ENCODE assay signal across 8 mouse cellular contexts in the genomic region with DNA sequence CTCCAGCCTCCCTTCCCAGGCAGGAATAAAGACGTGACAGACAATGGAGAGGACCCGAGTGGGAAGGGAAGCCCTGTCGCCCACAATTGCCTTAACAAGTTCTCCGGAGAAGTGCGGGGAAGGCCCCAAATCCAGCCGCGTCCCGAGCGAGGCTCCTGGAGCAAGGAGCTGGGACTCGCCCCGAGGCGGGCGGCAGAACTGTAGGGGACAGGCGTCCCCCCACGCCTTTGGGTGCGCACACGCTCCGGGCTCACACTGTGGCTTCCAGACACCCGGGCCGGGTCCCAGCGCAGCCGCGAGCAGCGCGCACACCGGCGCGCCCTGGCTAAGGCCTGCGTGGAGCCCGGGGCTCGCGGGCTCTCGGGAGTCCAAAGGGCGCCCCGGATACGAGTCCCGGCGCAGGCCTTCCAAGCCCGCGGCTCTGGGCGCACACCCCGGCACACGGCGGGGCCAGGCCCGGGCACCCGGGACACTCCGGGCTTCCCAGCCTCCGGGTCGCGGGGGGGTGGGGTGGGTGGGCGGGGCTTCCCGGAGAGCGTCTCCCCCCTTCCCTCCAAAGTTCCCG. TPM values are rescaled to one million over a fixed set of nuclear protein-coding genes. Genes with fewer than 3 reads are reported as not detected.
A peak's percentile ranks its signal among the peaks of the same experiment; 100 is the strongest.
DNase-seq lines count a peak whose midpoint lies in the region; ATAC-seq and TF ChIP-seq lines count a peak whose summit lies in the region.

No protein-coding gene starts in this region.

- no peak for TF ChIP-seq EP300 in liver, embryonic 14.5 days (IDR thresholded peaks at IDR 0.05; ENCODE audit: low read depth)

- no peaks in the 10 kb centered on the region for H3K36me3 ChIP-seq in testis, adult 2 months (ENCODE audit: control insufficient read depth, insufficient read depth, low read length)
- H3K36me3 ChIP-seq in forebrain, embryonic 10.5 days (replicated peaks), result no peaks in the 10 kb centered on the region
- no peaks in the 10 kb centered on the region for H3K36me3 ChIP-seq in hindbrain, embryonic 14.5 days (replicated peaks; ENCODE audit: control insufficient read depth, insufficient read depth)
- H3K36me3 ChIP-seq in liver, embryonic 14.5 days (replicated peaks; ENCODE audit: control insufficient read depth, insufficient read depth, low read depth), result no peaks in the 10 kb centered on the region

- H3K27me3 ChIP-seq in testis, adult 2 months (ENCODE audit: control insufficient read depth, insufficient read depth, low read length), result no peaks in the 10 kb centered on the region
- peaks cover 82% of the 10 kb centered on the region for H3K27me3 ChIP-seq in forebrain, embryonic 10.5 days (ENCODE audit: poor library complexity, severe bottlenecking)
- H3K27me3 ChIP-seq in hindbrain, embryonic 14.5 days (ENCODE audit: control insufficient read depth, insufficient read depth, low read length), result peaks cover 34% of the 10 kb centered on the region
- H3K27me3 ChIP-seq in liver, embryonic 14.5 days (ENCODE audit: control insufficient read depth, insufficient read depth, low read length), result peaks cover 17% of the 10 kb centered on the region

- no peak for TF ChIP-seq CTCF in testis, adult 2 months (IDR thresholded peaks at IDR 0.05; ENCODE audit: control insufficient read depth, insufficient read depth, insufficient replicate concordance, low read depth, low read length)
- no peak for TF ChIP-seq CTCF in liver, embryonic 14.5 days (IDR thresholded peaks at IDR 0.05; ENCODE audit: low read depth)

- DNase-seq in testis, postnatal 14 days (ENCODE audit: low spot score), result no peak
- DNase-seq in forebrain, embryonic 10.5 days (ENCODE audit: extremely low spot score, low spot score), result peak; percentile 63
- DNase-seq in hindbrain, embryonic 14.5 days (ENCODE audit: low spot score), result no peak
- no peak for DNase-seq in liver, embryonic 14.5 days (ENCODE audit: low read depth in 3 of 3, low spot score in 3 of 3)
- DNase-seq in testis, postnatal 10 days (ENCODE audit: low spot score), result peak; percentile 64
- no peak for DNase-seq in natural killer cell, adult 2 months (ENCODE audit: low spot score in 2 of 2)
- no peak for DNase-seq in ovary, postnatal 10 days (ENCODE audit: low spot score)

- no peak for TF ChIP-seq POLR2A in testis, adult 2 months (IDR thresholded peaks at IDR 0.05; ENCODE audit: control insufficient read depth, low read depth, low read length)

- peak; percentile 18; the same call in 1 of the 2 replicates for ATAC-seq in hindbrain, embryonic 14.5 days (ENCODE audit: low FRiP score)
- peak; percentile 43 for ATAC-seq in liver, embryonic 14.5 days (ENCODE audit: insufficient read depth)

- H3K4me2 ChIP-seq in hindbrain, embryonic 14.5 days (replicated peaks), result peak overlapping the region; percentile 91
- H3K4me2 ChIP-seq in liver, embryonic 14.5 days (ENCODE audit: low read depth), result peak overlapping the region; percentile 91

- peak overlapping the region; percentile 54 for H3K9ac ChIP-seq in hindbrain, embryonic 14.5 days
- peak overlapping the region; percentile 52 for H3K9ac ChIP-seq in liver, embryonic 14.5 days (replicated peaks)

- H3K4me1 ChIP-seq in testis, adult 2 months (ENCODE audit: control insufficient read depth, insufficient read depth, low read length), result peaks cover 15% of the 10 kb centered on the region
- H3K4me1 ChIP-seq in forebrain, embryonic 10.5 days, result peaks cover 67% of the 10 kb centered on the region
- H3K4me1 ChIP-seq in hindbrain, embryonic 14.5 days (replicated peaks; ENCODE audit: control insufficient read depth, insufficient read depth, low read length), result peaks cover 15% of the 10 kb centered on the region
- peaks cover 9 to 13% of the 10 kb centered on the region in 2 experiments for H3K4me1 ChIP-seq in liver, embryonic 14.5 days (replicated peaks; ENCODE audit: control insufficient read depth in 2 of 2, insufficient read depth in 2 of 2, low read length in 1 of 2)

- H3K27ac ChIP-seq in testis, adult 2 months (ENCODE audit: control insufficient read depth, insufficient read depth, low read depth, low read length), result no peak overlapping the region
- H3K27ac ChIP-seq in forebrain, embryonic 10.5 days, result peak overlapping the region; percentile 91
- H3K27ac ChIP-seq in hindbrain, embryonic 14.5 days, result 0 out of 2 replicates have a peak overlapping the region, but pooled peaks have one; percentile 43
- no peak overlapping the region for H3K27ac ChIP-seq in liver, embryonic 14.5 days

- no peaks in the 10 kb centered on the region for H3K9me3 ChIP-seq in forebrain, embryonic 10.5 days
- no peaks in the 10 kb centered on the region for H3K9me3 ChIP-seq in hindbrain, embryonic 14.5 days (ENCODE audit: control insufficient read depth, low read length)
- H3K9me3 ChIP-seq in liver, embryonic 14.5 days (ENCODE audit: control insufficient read depth, low read length), result no peaks in the 10 kb centered on the region

- under 1% methylated on average over 54 of the region's 54 CpGs for WGBS in forebrain, embryonic 10.5 days
- under 1% methylated on average over 44 of the region's 54 CpGs for WGBS in hindbrain, embryonic 14.5 days
- WGBS in liver, embryonic 14.5 days (ENCODE audit: insufficient replicate concordance), result 1% methylated on average over 47 of the region's 54 CpGs

- H3K4me3 ChIP-seq in testis, adult 2 months (ENCODE audit: control insufficient read depth, low read depth, low read length), result peak overlapping the region; percentile 75
- H3K4me3 ChIP-seq in forebrain, embryonic 10.5 days, result peak overlapping the region; percentile 85
- H3K4me3 ChIP-seq in hindbrain, embryonic 14.5 days (replicated peaks; ENCODE audit: low read length), result peak overlapping the region; percentile 54
- peak overlapping the region; percentile 44 to 72 for H3K4me3 ChIP-seq in liver, embryonic 14.5 days (ENCODE audit: insufficient read depth in 1 of 2, low read depth in 2 of 2, low read length in 2 of 2)

RNA-seq across cellular contexts. Expression of a gene that starts 0.6 kb away (rescaled TPM):
- 3.2 and 4.3 TPM in 2 replicates for polyA plus RNA-seq in testis, adult 2 months (2012; rRNA removed)
- 5.2 and 5.5 TPM in 2 replicates for polyA plus RNA-seq in forebrain, embryonic 10.5 days (2016; fragmentation: Nextera tagmentation; extraction: Ambion mirVana)
- 1.3 and 1.4 TPM in 2 replicates for polyA plus RNA-seq in hindbrain, embryonic 14.5 days (2014; fragmentation: Nextera tagmentation; extraction: Ambion mirVana)
- 2.0 and 2.2 TPM in 2 replicates for polyA plus RNA-seq in liver, embryonic 14.5 days (2012; rRNA removed)
- 0.52 and 0.63 TPM in 2 replicates for polyA plus RNA-seq in liver, embryonic 14.5 days (2014; fragmentation: Nextera tagmentation; extraction: Ambion mirVana)

RNA-seq across cellular contexts. Expression of a gene that starts 15.0 kb away (rescaled TPM):
- 0.12 and 0.36 TPM in 2 replicates for polyA plus RNA-seq in testis, adult 2 months (2012; rRNA removed)
- 3.5 and 3.8 TPM in 2 replicates for polyA plus RNA-seq in forebrain, embryonic 10.5 days (2016; fragmentation: Nextera tagmentation; extraction: Ambion mirVana)
- polyA plus RNA-seq in hindbrain, embryonic 14.5 days (2014; fragmentation: Nextera tagmentation; extraction: Ambion mirVana), result 1.2 and 1.7 TPM in 2 replicates
- polyA plus RNA-seq in liver, embryonic 14.5 days (2012; rRNA removed), result 0.12 and 0.26 TPM in 2 replicates
- 0.28 and 0.42 TPM in 2 replicates for polyA plus RNA-seq in liver, embryonic 14.5 days (2014; fragmentation: Nextera tagmentation; extraction: Ambion mirVana)

RNA-seq across cellular contexts. Expression of a gene that starts 21.7 kb away (rescaled TPM):
- 444 and 603 TPM in 2 replicates for polyA plus RNA-seq in testis, adult 2 months (2012; rRNA removed)
- polyA plus RNA-seq in forebrain, embryonic 10.5 days (2016; fragmentation: Nextera tagmentation; extraction: Ambion mirVana), result 511 and 540 TPM in 2 replicates
- 370 and 441 TPM in 2 replicates for polyA plus RNA-seq in hindbrain, embryonic 14.5 days (2014; fragmentation: Nextera tagmentation; extraction: Ambion mirVana)
- 1,169 and 1,992 TPM in 2 replicates for polyA plus RNA-seq in liver, embryonic 14.5 days (2012; rRNA removed)
- 506 and 510 TPM in 2 replicates for polyA plus RNA-seq in liver, embryonic 14.5 days (2014; fragmentation: Nextera tagmentation; extraction: Ambion mirVana)

RNA-seq across cellular contexts. Expression of a gene that starts 36.7 kb away (rescaled TPM):
- polyA plus RNA-seq in testis, adult 2 months (2012; rRNA removed), result 4.3 and 4.4 TPM in 2 replicates
- 31.6 and 32.5 TPM in 2 replicates for polyA plus RNA-seq in forebrain, embryonic 10.5 days (2016; fragmentation: Nextera tagmentation; extraction: Ambion mirVana)
- 22.0 and 22.6 TPM in 2 replicates for polyA plus RNA-seq in hindbrain, embryonic 14.5 days (2014; fragmentation: Nextera tagmentation; extraction: Ambion mirVana)
- 4.5 and 5.5 TPM in 2 replicates for polyA plus RNA-seq in liver, embryonic 14.5 days (2012; rRNA removed)
- polyA plus RNA-seq in liver, embryonic 14.5 days (2014; fragmentation: Nextera tagmentation; extraction: Ambion mirVana), result 9.4 and 10.4 TPM in 2 replicates

Comparison
In these comparisons a context has a peak if more than half of its experiments do, and no peak if none do; other contexts are left out.
1. DNase-seq: peak in forebrain, embryonic 10.5 days (single experiment) and testis, postnatal 10 days (single experiment); none in testis, postnatal 14 days (single experiment), hindbrain, embryonic 14.5 days (single experiment), liver, embryonic 14.5 days (0 of 3), natural killer cell, adult 2 months (0 of 2) and ovary, postnatal 10 days (single experiment).
2. H3K27ac ChIP-seq: peak in forebrain, embryonic 10.5 days (single experiment) and hindbrain, embryonic 14.5 days (single experiment); none in testis, adult 2 months (single experiment) and liver, embryonic 14.5 days (single experiment).
3. Peak in every context shown above with its lines, with median percentiles within 50 percentile points of each other: H3K4me3 ChIP-seq.